Mouse (Mus musculus) cerebellum, postnatal 10 days (tissue): ENCODE data around the gene Inpp5a.

Experiments used
- DNase-seq, 2 experiments: peaks; one replicate each; pipeline ENCODE4 v3.0.0; 2021; ENCODE audit warnings: mixed read lengths in 2 of 2

Gene Inpp5a

DNA sequence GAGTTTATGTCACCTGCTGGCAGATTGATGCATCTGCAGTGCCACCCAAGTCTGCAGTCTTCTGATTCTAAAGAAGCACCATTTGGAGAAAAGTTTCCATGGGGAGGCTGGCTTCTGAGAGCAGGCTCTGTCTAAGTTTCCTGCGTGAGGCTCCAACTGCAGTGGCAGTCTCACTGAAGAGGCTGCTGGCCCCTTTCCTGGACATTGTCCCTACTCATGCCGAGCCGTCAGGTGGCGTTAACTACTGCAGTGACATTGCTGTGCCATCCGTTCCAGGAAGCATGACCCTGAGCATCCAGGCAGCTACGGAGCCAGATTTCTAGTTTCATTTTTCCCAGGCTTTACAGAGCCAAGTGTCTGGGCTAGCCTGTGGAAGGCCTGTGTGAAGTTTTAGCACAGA is 152.5 kb downstream of the Inpp5a start:
- DNase-seq = peak; percentile 43 to 64

GRCm38 (mm10) chr7:139544706-139545625 is 156.1 kb downstream of the Inpp5a start:
- DNase-seq = peak; percentile 34 to 47

GRCm38 (mm10) chr7:139547325-139547724 is 158.4 kb downstream of the Inpp5a start:
- no peak for DNase-seq

- DNase-seq = no peak
Observed at GRCm38 (mm10) chr7:139550086-139550783, 161.3 kb downstream of the Inpp5a start.

GRCm38 (mm10) chr7:139551519-139551918 is 162.6 kb downstream of the Inpp5a start:
- DNase-seq = no peak

DNA sequence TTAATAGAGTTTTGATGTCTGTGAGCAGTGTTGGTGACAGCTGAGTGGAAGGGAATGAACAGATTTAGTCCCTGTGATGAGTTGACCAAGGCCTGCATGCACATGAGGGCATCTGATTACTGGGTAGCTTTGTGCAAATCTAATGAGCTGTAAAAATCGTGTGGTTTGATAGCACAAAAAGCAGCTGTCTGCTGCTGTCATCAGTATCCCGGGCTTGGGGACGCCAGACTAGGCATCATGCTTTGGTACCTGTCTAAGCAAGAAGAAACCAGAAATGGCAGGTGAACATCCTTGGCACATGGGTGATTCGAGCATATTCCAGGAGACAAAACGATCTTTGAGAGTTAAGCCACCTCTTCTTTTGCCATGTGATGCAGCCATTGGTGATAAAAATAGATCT is 167.4 kb downstream of the Inpp5a start:
- no peak for DNase-seq

GRCm38 (mm10) chr7:139556746-139557526 is 168.0 kb downstream of the Inpp5a start:
- no peak for DNase-seq

DNA sequence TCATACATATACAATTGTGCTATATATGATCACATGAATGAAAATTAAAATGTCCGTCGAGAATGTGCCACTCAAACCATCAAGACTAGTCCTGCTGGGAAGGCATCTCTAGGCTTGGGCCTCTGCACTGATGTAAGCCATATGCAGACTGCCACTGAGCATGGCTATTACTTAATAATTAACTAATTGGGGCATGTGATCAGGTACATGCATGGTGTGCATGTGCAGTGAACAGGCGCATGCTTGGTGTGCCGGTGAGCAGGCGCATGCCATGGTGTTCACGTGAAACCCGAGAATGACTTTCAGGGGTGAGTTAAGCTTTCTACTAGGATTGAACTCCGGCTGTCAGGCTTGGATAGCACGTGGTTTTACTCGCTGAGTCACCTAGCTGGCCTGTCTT is 170.8 kb downstream of the Inpp5a start:
- no peak for DNase-seq

GRCm38 (mm10) chr7:139563425-139563824 is 174.5 kb downstream of the Inpp5a start:
- no peak for DNase-seq

- no peak for DNase-seq
Observed at GRCm38 (mm10) chr7:139564161-139564560, 175.3 kb downstream of the Inpp5a start.

GRCm38 (mm10) chr7:139565998-139566397 is 177.1 kb downstream of the Inpp5a start:
- DNase-seq = peak in 1 of 2 experiments; percentile 38

DNA sequence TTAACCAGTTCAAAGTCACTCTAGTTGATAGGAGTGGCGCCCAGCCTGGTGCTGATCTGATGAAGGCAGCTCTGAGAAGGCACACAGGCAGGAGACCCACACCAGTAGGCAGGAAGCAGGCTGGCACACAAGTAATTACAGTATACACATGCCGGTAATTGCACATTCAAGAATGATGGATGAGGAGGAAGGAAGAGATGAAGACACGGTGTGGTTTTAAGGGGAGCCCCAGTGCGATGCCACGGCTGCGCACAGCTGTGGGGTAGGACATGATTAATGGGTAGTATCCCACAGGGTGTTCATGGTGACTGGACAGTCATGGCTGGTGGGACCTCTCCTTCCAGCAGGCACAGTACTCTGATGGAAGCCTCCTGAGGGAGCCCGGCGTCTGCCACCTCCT is 177.6 kb downstream of the Inpp5a start:
- no peak for DNase-seq

GRCm38 (mm10) chr7:139570788-139571187 is 181.9 kb downstream of the Inpp5a start:
- no peak for DNase-seq

- DNase-seq = no peak
Observed at GRCm38 (mm10) chr7:139572665-139573064, 183.8 kb downstream of the Inpp5a start.

DNA sequence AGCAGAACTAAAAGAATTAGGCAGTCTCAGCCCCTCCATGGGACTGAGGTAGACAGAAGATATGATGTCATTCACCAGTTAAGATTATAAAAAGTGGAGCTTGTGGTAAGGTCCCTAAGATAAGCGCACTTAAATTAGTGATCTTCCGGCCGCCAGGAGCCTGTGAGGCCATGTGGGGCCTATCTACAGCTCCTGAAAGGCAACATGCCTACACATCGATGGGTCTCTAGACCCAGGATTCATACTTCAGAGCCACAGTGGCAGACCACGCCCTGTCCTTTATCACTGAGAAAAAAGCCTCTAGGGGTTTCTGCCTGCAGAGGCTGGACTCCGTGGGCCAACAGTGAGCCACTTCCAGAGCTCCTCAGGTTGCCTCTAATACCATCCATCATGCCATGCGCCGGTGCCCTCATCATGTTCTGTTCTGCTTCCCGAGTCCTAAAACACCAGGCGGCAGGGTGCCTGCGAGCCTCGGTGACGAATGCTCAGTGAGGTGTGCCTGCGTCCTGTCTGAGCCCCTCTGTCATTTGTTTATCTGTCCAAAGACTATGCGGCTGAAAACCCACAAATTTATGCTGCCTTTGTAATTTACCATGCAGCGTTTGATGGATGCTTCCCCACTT is 187.3 kb downstream of the Inpp5a start:
- DNase-seq = no peak

GRCm38 (mm10) chr7:139579261-139579905 is 190.5 kb downstream of the Inpp5a start:
- DNase-seq = no peak

GRCm38 (mm10) chr7:139580851-139581775 is 192.2 kb downstream of the Inpp5a start:
- peak; percentile 39 to 51 for DNase-seq

GRCm38 (mm10) chr7:139581801-139582571 is 193.1 kb downstream of the Inpp5a start:
- DNase-seq = peak; percentile 58 to 60

- peak; percentile 76 to 82 for DNase-seq
Observed at GRCm38 (mm10) chr7:139582595-139582994, 193.7 kb downstream of the Inpp5a start, which contains the start of gene Nkx6-2. Gene Nkx6-2, minus strand, starts transcription at chr7:139582797.
